Mouse (Mus musculus): Measurements from ENCODE around the gene Vcam1.

DNA sequence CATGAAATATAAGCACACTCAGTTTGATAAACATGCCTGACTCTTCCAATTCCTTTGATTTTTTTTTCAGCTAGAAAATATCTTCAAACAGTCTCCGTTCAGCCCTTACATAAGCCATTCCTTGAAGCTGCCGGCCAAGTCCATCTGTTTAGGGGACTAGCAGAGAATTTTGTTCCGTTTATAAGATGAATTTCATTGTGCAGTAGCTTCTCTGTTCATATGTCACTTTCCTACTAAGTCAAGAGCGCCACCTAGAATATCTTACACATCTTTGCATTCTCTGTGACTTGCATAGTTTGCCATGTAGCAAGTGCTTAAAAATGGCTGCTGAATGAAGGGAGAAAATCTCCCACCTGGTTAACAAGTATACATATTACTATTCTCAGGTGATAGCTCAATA is 51.0 kb downstream of the Vcam1 start:
- TF ChIP-seq FLI1 (IDR thresholded peaks at IDR 0.05; ENCODE audit: low read length) (no peak), GATA1 (IDR thresholded peaks at IDR 0.05; ENCODE audit: borderline replicate concordance, low read length) (no peak)
